Mouse (Mus musculus): Measurements from ENCODE around the gene Slc15a3. TPM values are rescaled to one million over a fixed set of nuclear protein-coding genes. Genes with fewer than 3 reads are reported as not detected.

The Slc15a3 gene
- polyA plus RNA-seq, 1 experiment from 2014 or later, result 0.37 TPM

DNA sequence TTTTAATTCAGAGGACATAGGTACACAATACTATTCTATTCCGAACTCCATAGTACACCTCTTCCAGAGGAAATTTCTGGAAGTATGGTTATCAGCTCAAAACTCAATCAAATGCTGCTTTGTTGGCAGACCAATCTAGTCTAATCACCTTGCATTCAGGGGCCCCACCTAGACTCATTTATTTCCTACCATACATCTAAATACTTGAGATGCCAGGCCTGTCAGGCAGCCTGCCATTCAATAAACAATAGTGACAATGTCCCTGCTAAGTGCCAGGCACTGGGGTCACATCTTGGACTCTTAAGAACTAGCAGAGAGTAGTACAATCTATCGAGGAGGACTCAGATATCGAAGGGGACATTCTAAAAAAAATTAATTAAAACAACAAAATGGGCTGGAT lies 52.7 kb downstream of the Slc15a3 start:
- Histone ChIP-seq H3K4me3 (ENCODE audit: low read depth, low read length) (no peak overlapping the region), H3K27me3 (ENCODE audit: control insufficient read depth, insufficient read depth, low read length) (no peaks in the 10 kb centered on the region), H3K27ac (ENCODE audit: low read depth, low read length) (no peak overlapping the region), H3K4me1 (replicated peaks; ENCODE audit: control insufficient read depth, insufficient read depth, low read length) (no peaks in the 10 kb centered on the region; the same call in 1 of the 2 replicates), H3K9me3 (ENCODE audit: control insufficient read depth, low read length) (no peaks in the 10 kb centered on the region), H3K9ac (ENCODE audit: low read depth, low read length) (no peak overlapping the region), H3K4me2 (replicated peaks; ENCODE audit: low read depth, low read length) (no peak overlapping the region), H3K36me3 (ENCODE audit: control insufficient read depth, insufficient read depth, low read length) (no peaks in the 10 kb centered on the region)
- ATAC-seq (ENCODE audit: low FRiP score), result no peak
- WGBS, result 90% methylated on average over 3 of the region's 3 CpGs
- no peak for DNase-seq (ENCODE audit: low spot score)

- peak within 1 kb of the TSS; percentile 79 for H3K9ac ChIP-seq (ENCODE audit: low read depth, low read length)
- no peaks in the 10 kb centered on the region; the same call in 1 of the 2 replicates for H3K4me1 ChIP-seq (replicated peaks; ENCODE audit: control insufficient read depth, insufficient read depth, low read length)
- DNase-seq (ENCODE audit: low spot score), result peak; percentile 99
- H3K36me3 ChIP-seq (ENCODE audit: control insufficient read depth, insufficient read depth, low read length), result 0 out of 2 replicates have a peak, but pooled peaks cover 3% of the 10 kb centered on the region
- ATAC-seq (ENCODE audit: low FRiP score), result peak; percentile 96
- H3K4me3 ChIP-seq (ENCODE audit: low read depth, low read length), result peak within 1 kb of the TSS; percentile 67
- H3K9me3 ChIP-seq (ENCODE audit: control insufficient read depth, low read length), result no peaks in the 10 kb centered on the region
- under 1% methylated on average over 43 of the region's 43 CpGs for WGBS
- peak within 1 kb of the TSS; percentile 92 for H3K27ac ChIP-seq (ENCODE audit: low read depth, low read length)
- H3K4me2 ChIP-seq (replicated peaks; ENCODE audit: low read depth, low read length), result peak within 1 kb of the TSS; percentile 82
- no peaks in the 10 kb centered on the region for H3K27me3 ChIP-seq (ENCODE audit: control insufficient read depth, insufficient read depth, low read length)
Measured at GRCm38 (mm10) chr19:10895016-10895528, 55.5 kb downstream of the Slc15a3 start, which contains the start of gene Prpf19. Prpf19 (plus strand) TSS chr19:10895231.

GRCm38 (mm10) chr19:10895708-10896107 lies 56.2 kb downstream of the Slc15a3 start:
- peak overlapping the region; percentile 82 for H3K4me2 ChIP-seq (replicated peaks; ENCODE audit: low read depth, low read length)
- peak overlapping the region; percentile 79 for H3K9ac ChIP-seq (ENCODE audit: low read depth, low read length)
- H3K27ac ChIP-seq (ENCODE audit: low read depth, low read length), result peak overlapping the region; percentile 92
- no peaks in the 10 kb centered on the region for H3K9me3 ChIP-seq (ENCODE audit: control insufficient read depth, low read length)
- no peaks in the 10 kb centered on the region; the same call in 1 of the 2 replicates for H3K4me1 ChIP-seq (replicated peaks; ENCODE audit: control insufficient read depth, insufficient read depth, low read length)
- 0 out of 2 replicates have a peak, but pooled peaks cover 5% of the 10 kb centered on the region for H3K36me3 ChIP-seq (ENCODE audit: control insufficient read depth, insufficient read depth, low read length)
- no peaks in the 10 kb centered on the region for H3K27me3 ChIP-seq (ENCODE audit: control insufficient read depth, insufficient read depth, low read length)
- no peak for DNase-seq (ENCODE audit: low spot score)
- H3K4me3 ChIP-seq (ENCODE audit: low read depth, low read length), result peak overlapping the region; percentile 67
- WGBS, result 3% methylated on average over 16 of the region's 16 CpGs
- no peak for ATAC-seq (ENCODE audit: low FRiP score)

- ATAC-seq (ENCODE audit: low FRiP score) (no peak), DNase-seq (ENCODE audit: low spot score) (no peak)
- H3K4me1 ChIP-seq (replicated peaks; ENCODE audit: control insufficient read depth, insufficient read depth, low read length), result no peaks in the 10 kb centered on the region; the same call in 1 of the 2 replicates
- no peaks in the 10 kb centered on the region for H3K9me3 ChIP-seq (ENCODE audit: control insufficient read depth, low read length)
- H3K27me3 ChIP-seq (ENCODE audit: control insufficient read depth, insufficient read depth, low read length), result no peaks in the 10 kb centered on the region
- WGBS, result 86% methylated on average over 7 of the region's 7 CpGs
- H3K4me2 ChIP-seq (replicated peaks; ENCODE audit: low read depth, low read length), result peak overlapping the region; percentile 0; the same call in 1 of the 2 replicates
- H3K36me3 ChIP-seq (ENCODE audit: control insufficient read depth, insufficient read depth, low read length), result peaks cover 8% of the 10 kb centered on the region; the same call in 1 of the 2 replicates
- H3K4me3 ChIP-seq (ENCODE audit: low read depth, low read length), result no peak overlapping the region
- H3K27ac ChIP-seq (ENCODE audit: low read depth, low read length), result no peak overlapping the region
- no peak overlapping the region for H3K9ac ChIP-seq (ENCODE audit: low read depth, low read length)
Measured at GRCm38 (mm10) chr19:10896849-10897248, 57.3 kb downstream of the Slc15a3 start.

DNA sequence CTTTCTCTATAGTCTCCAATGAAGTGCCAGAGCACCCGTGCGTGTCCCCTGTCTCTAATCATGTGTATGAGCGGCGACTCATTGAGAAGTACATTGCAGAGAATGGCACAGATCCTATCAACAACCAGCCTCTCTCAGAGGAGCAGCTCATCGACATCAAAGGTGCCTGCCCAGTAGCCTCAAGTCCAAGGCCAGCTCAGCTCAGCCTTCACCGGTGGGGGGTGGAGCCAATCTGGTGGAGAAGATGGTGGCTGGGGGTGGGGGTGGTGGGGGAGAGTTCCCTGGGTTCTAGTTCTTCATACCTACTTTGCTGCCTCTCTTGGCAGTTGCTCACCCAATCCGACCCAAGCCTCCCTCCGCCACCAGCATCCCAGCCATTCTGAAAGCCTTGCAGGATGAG lies 58.0 kb downstream of the Slc15a3 start:
- Histone ChIP-seq H3K27ac (ENCODE audit: low read depth, low read length) (no peak overlapping the region), H3K27me3 (ENCODE audit: control insufficient read depth, insufficient read depth, low read length) (no peaks in the 10 kb centered on the region), H3K4me2 (replicated peaks; ENCODE audit: low read depth, low read length) (no peak overlapping the region), H3K4me3 (ENCODE audit: low read depth, low read length) (no peak overlapping the region), H3K9me3 (ENCODE audit: control insufficient read depth, low read length) (no peaks in the 10 kb centered on the region), H3K36me3 (ENCODE audit: control insufficient read depth, insufficient read depth, low read length) (peaks cover 8% of the 10 kb centered on the region; the same call in 1 of the 2 replicates), H3K4me1 (replicated peaks; ENCODE audit: control insufficient read depth, insufficient read depth, low read length) (no peaks in the 10 kb centered on the region; the same call in 1 of the 2 replicates), H3K9ac (ENCODE audit: low read depth, low read length) (no peak overlapping the region)
- DNase-seq (ENCODE audit: low spot score) (no peak), ATAC-seq (ENCODE audit: low FRiP score) (no peak)
- 88% methylated on average over 8 of the region's 8 CpGs for WGBS

- 89% methylated on average over 6 of the region's 6 CpGs for WGBS
- no peak overlapping the region for H3K4me3 ChIP-seq (ENCODE audit: low read depth, low read length)
- no peaks in the 10 kb centered on the region for H3K27me3 ChIP-seq (ENCODE audit: control insufficient read depth, insufficient read depth, low read length)
- no peak for DNase-seq (ENCODE audit: low spot score)
- H3K9me3 ChIP-seq (ENCODE audit: control insufficient read depth, low read length), result no peaks in the 10 kb centered on the region
- no peak for ATAC-seq (ENCODE audit: low FRiP score)
- peaks cover 14% of the 10 kb centered on the region for H3K36me3 ChIP-seq (ENCODE audit: control insufficient read depth, insufficient read depth, low read length)
- H3K4me1 ChIP-seq (replicated peaks; ENCODE audit: control insufficient read depth, insufficient read depth, low read length), result no peaks in the 10 kb centered on the region; the same call in 1 of the 2 replicates
- no peak overlapping the region for H3K27ac ChIP-seq (ENCODE audit: low read depth, low read length)
- no peak overlapping the region for H3K4me2 ChIP-seq (replicated peaks; ENCODE audit: low read depth, low read length)
- no peak overlapping the region for H3K9ac ChIP-seq (ENCODE audit: low read depth, low read length)
Measured at GRCm38 (mm10) chr19:10900315-10900714, 60.8 kb downstream of the Slc15a3 start.

DNA sequence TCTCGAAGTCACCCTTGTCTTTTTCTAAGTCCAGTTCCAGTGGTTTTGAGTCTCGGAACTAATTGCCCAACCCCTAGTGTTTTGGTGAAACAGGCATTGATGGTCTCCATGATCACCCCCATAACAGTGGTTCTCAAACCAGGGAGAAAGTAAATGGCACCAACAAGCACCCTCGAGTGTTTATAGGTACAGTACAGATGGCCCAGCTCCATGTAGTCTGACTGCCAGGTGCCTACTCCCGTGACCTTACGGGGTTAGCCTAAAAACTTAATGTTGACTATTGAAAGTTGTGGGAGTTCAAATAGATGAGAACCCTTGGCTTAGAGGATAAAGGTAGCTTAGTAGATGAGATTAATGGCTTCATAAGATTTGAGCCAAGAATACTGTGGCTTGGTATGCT lies 61.5 kb downstream of the Slc15a3 start:
- WGBS, result 94% methylated on average over 5 of the region's 5 CpGs
- Histone ChIP-seq H3K27ac (ENCODE audit: low read depth, low read length) (no peak overlapping the region), H3K4me2 (replicated peaks; ENCODE audit: low read depth, low read length) (no peak overlapping the region), H3K27me3 (ENCODE audit: control insufficient read depth, insufficient read depth, low read length) (no peaks in the 10 kb centered on the region), H3K9ac (ENCODE audit: low read depth, low read length) (no peak overlapping the region), H3K36me3 (ENCODE audit: control insufficient read depth, insufficient read depth, low read length) (peaks cover 14% of the 10 kb centered on the region), H3K9me3 (ENCODE audit: control insufficient read depth, low read length) (no peaks in the 10 kb centered on the region), H3K4me1 (replicated peaks; ENCODE audit: control insufficient read depth, insufficient read depth, low read length) (no peaks in the 10 kb centered on the region; the same call in 1 of the 2 replicates), H3K4me3 (ENCODE audit: low read depth, low read length) (no peak overlapping the region)
- DNase-seq (ENCODE audit: low spot score) (no peak), ATAC-seq (ENCODE audit: low FRiP score) (no peak)

- no peak overlapping the region for H3K4me3 ChIP-seq (ENCODE audit: low read depth, low read length)
- DNase-seq (ENCODE audit: low spot score) (no peak), ATAC-seq (ENCODE audit: low FRiP score) (no peak)
- no peaks in the 10 kb centered on the region for H3K4me1 ChIP-seq (replicated peaks; ENCODE audit: control insufficient read depth, insufficient read depth, low read length)
- no peak overlapping the region for H3K27ac ChIP-seq (ENCODE audit: low read depth, low read length)
- peaks cover 13% of the 10 kb centered on the region for H3K36me3 ChIP-seq (ENCODE audit: control insufficient read depth, insufficient read depth, low read length)
- 95% methylated on average over 5 of the region's 5 CpGs for WGBS
- no peak overlapping the region for H3K9ac ChIP-seq (ENCODE audit: low read depth, low read length)
- no peak overlapping the region for H3K4me2 ChIP-seq (replicated peaks; ENCODE audit: low read depth, low read length)
- no peaks in the 10 kb centered on the region for H3K9me3 ChIP-seq (ENCODE audit: control insufficient read depth, low read length)
- no peaks in the 10 kb centered on the region for H3K27me3 ChIP-seq (ENCODE audit: control insufficient read depth, insufficient read depth, low read length)
Measured at GRCm38 (mm10) chr19:10904512-10904911, 65.0 kb downstream of the Slc15a3 start.

All from hindbrain, embryonic 11.5 days (tissue).